Mouse (Mus musculus): ENCODE measurements around the gene Tmem145. TPM values are rescaled to one million over a fixed set of nuclear protein-coding genes. Genes with fewer than 3 reads are reported as not detected.

Gene Tmem145
- polyA plus RNA-seq, 1 experiment, result 0.28 TPM

GRCm38 (mm10) chr7:25294960-25295722, 10.8 kb upstream of the Tmem145 start:
- TF ChIP-seq CTCF (conservative IDR thresholded peaks at IDR 0.05; ENCODE audit: insufficient read depth, insufficient read length, low read depth, low read length), result no peak
- Histone ChIP-seq H3K27ac (ENCODE audit: insufficient read depth, low read depth, low read length) (no peak overlapping the region), H3K36me3 (ENCODE audit: control insufficient read depth, insufficient read depth, low read length) (no peaks in the 10 kb centered on the region), H3K27me3 (replicated peaks; ENCODE audit: control insufficient read depth, insufficient read depth, low read length) (no peaks in the 10 kb centered on the region), H3K4me3 (ENCODE audit: insufficient read depth, low read depth, low read length) (no peak overlapping the region), H3K4me1 (ENCODE audit: control insufficient read depth, insufficient read depth, low read length) (no peaks in the 10 kb centered on the region; the same call in 1 of the 2 replicates)
- 74% methylated on average over 12 of the region's 12 CpGs for WGBS
- DNase-seq, result no peak

GRCm38 (mm10) chr7:25296945-25297453, 8.9 kb upstream of the Tmem145 start:
- Histone ChIP-seq H3K36me3 (ENCODE audit: control insufficient read depth, insufficient read depth, low read length) (no peaks in the 10 kb centered on the region), H3K27ac (ENCODE audit: insufficient read depth, low read depth, low read length) (no peak overlapping the region), H3K4me1 (ENCODE audit: control insufficient read depth, insufficient read depth, low read length) (no peaks in the 10 kb centered on the region; the same call in 1 of the 2 replicates), H3K27me3 (replicated peaks; ENCODE audit: control insufficient read depth, insufficient read depth, low read length) (no peaks in the 10 kb centered on the region), H3K4me3 (ENCODE audit: insufficient read depth, low read depth, low read length) (peak overlapping the region; percentile 79)
- WGBS, result 6% methylated on average over 21 of the region's 21 CpGs
- TF ChIP-seq CTCF (conservative IDR thresholded peaks at IDR 0.05; ENCODE audit: insufficient read depth, insufficient read length, low read depth, low read length), result no peak
- TF ChIP-seq POLR2A (IDR thresholded peaks at IDR 0.05; ENCODE audit: low read depth, low read length), result no peak
- no peak for DNase-seq

- peak within 1 kb of the TSS; percentile 79 for H3K4me3 ChIP-seq (ENCODE audit: insufficient read depth, low read depth, low read length)
- H3K36me3 ChIP-seq (ENCODE audit: control insufficient read depth, insufficient read depth, low read length), result no peaks in the 10 kb centered on the region
- DNase-seq, result peak; percentile 87
- TF ChIP-seq POLR2A (IDR thresholded peaks at IDR 0.05; ENCODE audit: low read depth, low read length), result no peak
- peak; percentile 57 for TF ChIP-seq CTCF (conservative IDR thresholded peaks at IDR 0.05; ENCODE audit: insufficient read depth, insufficient read length, low read depth, low read length)
- H3K4me1 ChIP-seq (ENCODE audit: control insufficient read depth, insufficient read depth, low read length), result no peaks in the 10 kb centered on the region; the same call in 1 of the 2 replicates
- H3K27ac ChIP-seq (ENCODE audit: insufficient read depth, low read depth, low read length), result peak within 1 kb of the TSS; percentile 44
- under 1% methylated on average over 52 of the region's 52 CpGs for WGBS
- no peaks in the 10 kb centered on the region for H3K27me3 ChIP-seq (replicated peaks; ENCODE audit: control insufficient read depth, insufficient read depth, low read length)
Measured at GRCm38 (mm10) chr7:25297454-25298325, 8.2 kb upstream of the Tmem145 start, which contains the start of gene Pafah1b3. Pafah1b3 (minus strand) TSS chr7:25297986.

GRCm38 (mm10) chr7:25301063-25301462, 4.8 kb upstream of the Tmem145 start, which contains the start of gene Prr19:
Prr19 (plus strand) TSS chr7:25301411.
- no peak for DNase-seq
- Histone ChIP-seq H3K4me1 (ENCODE audit: control insufficient read depth, insufficient read depth, low read length) (no peaks in the 10 kb centered on the region; the same call in 1 of the 2 replicates), H3K36me3 (ENCODE audit: control insufficient read depth, insufficient read depth, low read length) (no peaks in the 10 kb centered on the region), H3K27me3 (replicated peaks; ENCODE audit: control insufficient read depth, insufficient read depth, low read length) (no peaks in the 10 kb centered on the region), H3K27ac (ENCODE audit: insufficient read depth, low read depth, low read length) (no peak within 1 kb of the TSS), H3K4me3 (ENCODE audit: insufficient read depth, low read depth, low read length) (no peak within 1 kb of the TSS)
- WGBS, result 66% methylated on average over 19 of the region's 19 CpGs
- TF ChIP-seq CTCF (conservative IDR thresholded peaks at IDR 0.05; ENCODE audit: insufficient read depth, insufficient read length, low read depth, low read length), result no peak
- TF ChIP-seq POLR2A (IDR thresholded peaks at IDR 0.05; ENCODE audit: low read depth, low read length), result no peak

- DNase-seq, result no peak
- no peaks in the 10 kb centered on the region for H3K36me3 ChIP-seq (ENCODE audit: control insufficient read depth, insufficient read depth, low read length)
- TF ChIP-seq POLR2A (IDR thresholded peaks at IDR 0.05; ENCODE audit: low read depth, low read length) (no peak), CTCF (conservative IDR thresholded peaks at IDR 0.05; ENCODE audit: insufficient read depth, insufficient read length, low read depth, low read length) (no peak)
- no peak overlapping the region for H3K27ac ChIP-seq (ENCODE audit: insufficient read depth, low read depth, low read length)
- no peaks in the 10 kb centered on the region; the same call in 1 of the 2 replicates for H3K4me1 ChIP-seq (ENCODE audit: control insufficient read depth, insufficient read depth, low read length)
- WGBS, result 74% methylated on average over 9 of the region's 9 CpGs
- no peaks in the 10 kb centered on the region for H3K27me3 ChIP-seq (replicated peaks; ENCODE audit: control insufficient read depth, insufficient read depth, low read length)
- H3K4me3 ChIP-seq (ENCODE audit: insufficient read depth, low read depth, low read length), result no peak overlapping the region
Measured at GRCm38 (mm10) chr7:25303003-25303684, 2.8 kb upstream of the Tmem145 start.

GRCm38 (mm10) chr7:25303685-25304006, 2.3 kb upstream of the Tmem145 start:
- Histone ChIP-seq H3K27ac (ENCODE audit: insufficient read depth, low read depth, low read length) (no peak overlapping the region), H3K4me1 (ENCODE audit: control insufficient read depth, insufficient read depth, low read length) (no peaks in the 10 kb centered on the region), H3K36me3 (ENCODE audit: control insufficient read depth, insufficient read depth, low read length) (no peaks in the 10 kb centered on the region), H3K4me3 (ENCODE audit: insufficient read depth, low read depth, low read length) (no peak overlapping the region), H3K27me3 (replicated peaks; ENCODE audit: control insufficient read depth, insufficient read depth, low read length) (no peaks in the 10 kb centered on the region)
- TF ChIP-seq CTCF (conservative IDR thresholded peaks at IDR 0.05; ENCODE audit: insufficient read depth, insufficient read length, low read depth, low read length), result no peak
- WGBS, result 90% methylated on average over 3 of the region's 3 CpGs
- no peak for DNase-seq
